Mouse (Mus musculus) left cerebral cortex, postnatal 25 days (tissue): ENCODE measurements around the gene Sema3e. TPM values are rescaled to one million over a fixed set of nuclear protein-coding genes. Genes with fewer than 3 reads are reported as not detected.

Experiments
- DNase-seq, 2 experiments: peaks; one replicate each; pipeline ENCODE4 v3.0.0; 2022; ENCODE audit warnings: low spot score in 2 of 2, mixed read lengths in 1 of 2
- intact Hi-C: fragments of 180-260 bp; cut with DNase I; formaldehyde crosslinking; loops from one replicate; pipeline ENCODE4 v1.15.1; 2025
- total RNA-seq, 2 experiments: library from RNA; stranded (reverse); gene quantifications; 2 replicates each; pipeline ENCODE4 v1.2.3; 2021

Sema3e gene
- total RNA-seq, 2 experiments from 2014 or later, result 14.0 to 14.4 TPM

DNA sequence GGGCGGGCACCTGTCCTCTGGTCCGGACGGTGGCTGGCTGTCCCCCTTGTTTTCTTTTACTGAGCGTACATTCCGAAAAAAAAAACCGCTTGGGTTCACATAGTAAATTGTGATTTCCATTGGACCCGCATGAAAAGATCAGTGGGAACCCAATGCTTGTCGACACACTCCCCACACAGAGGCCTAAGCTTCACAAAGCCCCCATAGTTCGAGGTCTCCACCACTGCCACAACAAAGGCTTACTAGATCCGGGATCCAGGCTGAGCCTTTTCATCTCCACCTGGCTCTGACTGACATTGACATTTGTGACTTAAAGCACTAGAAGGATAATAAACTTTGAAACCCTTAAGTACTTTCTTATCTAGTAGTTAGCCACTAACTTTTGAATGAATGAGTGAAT, 155.5 kb downstream of the Sema3e start:
- intact Hi-C loops, result no loop called here
- DNase-seq, result no peak

DNA sequence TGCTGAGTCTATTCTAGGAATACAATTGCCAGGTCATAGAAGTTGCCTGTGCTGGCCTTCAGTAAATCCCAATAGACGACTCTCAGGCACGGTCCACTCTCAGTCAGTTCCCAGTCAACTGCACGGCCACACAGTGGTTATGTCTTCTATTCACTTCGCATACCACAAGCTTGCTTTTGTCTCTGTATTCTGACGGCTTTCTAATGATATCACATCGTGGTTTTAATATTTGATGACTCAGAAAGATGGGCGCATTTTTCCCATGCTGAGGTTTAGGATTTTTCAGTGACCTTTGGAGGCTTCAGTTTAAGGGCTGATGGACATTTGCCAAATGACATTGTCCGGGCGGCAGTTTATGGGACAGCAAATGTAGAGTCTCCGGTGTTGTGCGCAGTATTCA, 157.1 kb downstream of the Sema3e start:
- DNase-seq, result no peak
- intact Hi-C loops, result no loop called here

DNA sequence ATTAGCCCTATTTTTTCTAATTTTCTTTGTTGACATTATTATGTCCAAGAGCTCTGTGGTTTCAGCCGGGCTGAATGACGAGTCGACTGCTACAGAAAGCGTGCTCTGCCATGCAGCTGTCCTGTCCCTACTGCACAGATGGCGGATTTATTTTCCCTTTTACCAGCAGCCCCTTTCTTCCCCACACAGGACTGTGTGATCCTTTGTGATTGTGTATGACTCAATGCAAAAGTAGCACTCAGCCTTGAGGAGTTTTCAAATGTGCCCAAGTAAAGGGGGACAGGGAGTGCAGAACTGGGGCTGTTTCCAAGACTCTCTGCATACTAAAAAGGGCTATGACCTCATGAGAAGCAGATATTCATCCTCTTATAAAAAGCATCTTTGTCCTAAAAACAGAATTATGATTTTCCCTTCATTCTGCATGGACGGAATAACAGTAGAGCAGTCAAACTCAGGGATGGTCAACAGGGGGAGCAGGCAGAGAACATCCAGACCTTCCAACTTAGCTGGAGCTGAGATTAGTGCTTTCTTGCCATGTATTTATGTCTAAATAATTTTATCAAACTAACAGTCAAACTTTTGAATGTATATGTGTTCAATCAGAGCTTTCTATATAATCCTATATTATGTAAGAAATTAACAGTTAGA, 170.2 kb downstream of the Sema3e start:
- intact Hi-C loops, result no loop called here
- peak in 1 of 2 experiments; percentile 44 for DNase-seq

- no peak for DNase-seq
- intact Hi-C loops, result no loop called here
Observed at GRCm38 (mm10) chr5:14198344-14199040, 173.4 kb downstream of the Sema3e start.

GRCm38 (mm10) chr5:14206794-14207193, 181.7 kb downstream of the Sema3e start:
- intact Hi-C loops, result no loop called here
- no peak for DNase-seq

DNA sequence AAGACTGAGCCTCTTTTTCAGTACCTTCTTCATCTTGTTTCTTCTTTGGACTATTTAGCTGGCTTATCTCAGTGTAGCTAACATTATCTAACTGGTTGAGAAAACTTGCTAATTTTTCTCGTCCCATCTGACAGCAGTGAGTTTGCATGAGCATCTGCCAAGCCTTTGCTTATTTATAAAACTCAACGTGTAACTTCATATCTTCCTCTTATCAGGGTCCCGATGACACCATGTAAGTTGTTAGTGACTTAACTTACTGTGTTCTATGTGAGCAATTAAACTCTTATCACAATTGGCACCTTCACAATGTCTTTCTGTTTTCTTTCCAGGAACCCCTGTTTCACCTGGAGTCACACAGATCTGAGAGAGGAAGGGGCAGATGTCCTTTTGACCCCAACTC, 184.9 kb downstream of the Sema3e start:
- intact Hi-C loops, result loop anchor here (10.0 kb wide), 1 partner anchor 295 kb away; no protein-coding TSS in a partner anchor
- DNase-seq, result no peak

- no peak for DNase-seq
- intact Hi-C loops, result loop anchor here (10.0 kb wide), 1 partner anchor 301 kb away; no protein-coding TSS in a partner anchor
Observed at GRCm38 (mm10) chr5:14216211-14216610, 191.1 kb downstream of the Sema3e start.

GRCm38 (mm10) chr5:14218677-14219076, 193.6 kb downstream of the Sema3e start:
- intact Hi-C loops, result loop anchor here (10.0 kb wide), 1 partner anchor 304 kb away; no protein-coding TSS in a partner anchor
- peak; percentile 43 to 69 for DNase-seq

- intact Hi-C loops, result loop anchor here (5.0 kb wide), 1 partner anchor 592 kb away; no protein-coding TSS in a partner anchor
Observed at GRCm38 (mm10) chr5:14224509-14224908, 199.4 kb downstream of the Sema3e start.

DNA sequence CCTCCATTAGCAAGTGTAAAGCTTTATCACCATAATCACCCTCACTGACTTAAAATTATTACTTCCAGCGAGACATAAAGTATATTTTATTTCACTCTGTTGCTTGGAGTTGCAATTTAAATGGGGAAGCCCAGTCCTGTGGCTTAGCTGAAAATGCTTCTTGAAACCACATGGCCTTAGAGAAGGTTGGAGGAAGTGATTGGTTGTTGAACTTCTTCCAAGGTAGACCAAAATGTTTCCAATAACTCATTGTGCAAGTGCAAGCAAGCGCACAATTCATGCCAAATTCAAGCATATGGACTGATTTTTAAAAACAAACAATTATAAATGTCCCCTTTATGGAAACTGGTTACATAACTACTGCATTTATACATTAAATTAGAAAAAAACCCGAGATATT, 206.0 kb downstream of the Sema3e start:
- no peak for DNase-seq
- intact Hi-C loops, result no loop called here

More at GRCm38 (mm10) chr5:14224509-14224908, 199.4 kb downstream of the Sema3e start:
- no peak for DNase-seq

GRCm38 (mm10) chr5:14252583-14252982, 227.5 kb downstream of the Sema3e start:
- intact Hi-C loops, result no loop called here
- DNase-seq, result no peak

- intact Hi-C loops, result no loop called here
- DNase-seq, result peak; percentile 45 to 65
Observed at GRCm38 (mm10) chr5:14253328-14253727, 228.3 kb downstream of the Sema3e start.

- no peak for DNase-seq
- intact Hi-C loops, result no loop called here
Observed at GRCm38 (mm10) chr5:14260156-14260555, 235.1 kb downstream of the Sema3e start.

- intact Hi-C loops, result no loop called here
- DNase-seq, result peak in 1 of 2 experiments; percentile 29
Observed at GRCm38 (mm10) chr5:14267400-14267799, 242.3 kb downstream of the Sema3e start.

Other genes with a start within 250 kb of the Sema3e start
- not detected for gene Speer3, start 233.7 kb upstream of the Sema3e start, total RNA-seq